In genomic region chr3:55949994-55950393, GRCm38 (mm10) we compare ENCODE assay signal across 11 mouse cellular contexts.
"Had no signal": no experiment of that assay in that cellular context is flagged by ENCODE, and none has a peak within 500 bp of the region (broad histone marks: within the 10 kb centered on the region; RNA-seq: fewer than 3 reads in every experiment).

No protein-coding gene starts in this region.

- H3K9ac ChIP-seq: limb, embryonic 13.5 days; liver, embryonic 14.5 days; midbrain, embryonic 12.5 days had no signal

- H3K27ac ChIP-seq: layer of hippocampus, adult 2 months; limb, embryonic 13.5 days; liver, embryonic 14.5 days; midbrain, embryonic 12.5 days had no signal

- DNase-seq: kidney, postnatal 10 days; kidney, postnatal 4 days; left cerebral cortex, postnatal 4 days; lung, adult 18-20 months; right cerebral cortex, postnatal 14 days; thymus, postnatal 4 days had no signal

- H3K4me3 ChIP-seq: layer of hippocampus, adult 2 months; limb, embryonic 13.5 days; midbrain, embryonic 12.5 days; myocyte had no signal

- H3K4me1 ChIP-seq: limb, embryonic 13.5 days; midbrain, embryonic 12.5 days had no signal

- H3K4me2 ChIP-seq: limb, embryonic 13.5 days; midbrain, embryonic 12.5 days had no signal

- H3K9me3 ChIP-seq: limb, embryonic 13.5 days; midbrain, embryonic 12.5 days had no signal

- H3K27me3 ChIP-seq: limb, embryonic 13.5 days; midbrain, embryonic 12.5 days had no signal
